Mouse (Mus musculus) testis, adult 2 months (tissue): ENCODE measurements at regions not wholly inside any gene's neighbourhood (a gene's known extent, or its start where the extent isn't known, plus 50 kb on each side); places are given as distances from the start of the nearest gene placed in this dataset.

Experiments
- CTCF ChIP-seq: fragments of 200-500 bp; IDR thresholded peaks from 2 replicates; pipeline ENCODE4 v1.5.1; 2012; ENCODE audit warnings: low read depth, mild to moderate bottlenecking, inconsistent platforms, low read length, moderate library complexity; ENCODE audit not compliant: control insufficient read depth, insufficient read depth, insufficient replicate concordance
- POLR2A ChIP-seq: fragments of 200-500 bp; IDR thresholded peaks from 2 replicates; pipeline ENCODE4 v1.6.1; 2012; ENCODE audit warnings: low read depth, mild to moderate bottlenecking, inconsistent platforms, low read length, moderate library complexity; ENCODE audit not compliant: control insufficient read depth

DNA sequence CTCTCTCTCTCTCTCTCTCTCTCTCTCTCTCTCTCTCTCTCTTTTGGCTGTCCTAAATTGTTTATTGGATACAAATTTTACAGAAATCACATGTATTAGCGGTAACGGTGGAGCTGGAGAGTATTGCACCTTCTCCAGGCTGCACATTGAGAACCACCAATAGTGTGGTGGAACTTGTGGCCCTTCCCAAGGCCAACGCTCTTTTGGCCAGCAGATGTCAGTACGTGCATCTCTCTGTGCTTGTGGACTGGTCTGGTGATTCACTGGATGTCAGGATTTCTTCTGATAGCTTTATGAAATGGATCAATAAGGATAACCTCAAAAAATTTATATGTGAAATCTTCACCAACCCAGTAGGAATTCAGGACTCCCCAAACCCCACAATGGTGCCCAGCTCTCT, 327.9 kb upstream of the Car10 start:
- TF ChIP-seq CTCF (peak; percentile 8; the same call in 1 of the 2 replicates), POLR2A (no peak)
